Mouse (Mus musculus) cerebellum, postnatal 14 days (tissue): ENCODE data around the gene Gm4756.
A peak's percentile ranks its signal among the peaks of the same experiment; 100 is the strongest.
"Not testable (repeated sequence)": the region's sequence is repeated elsewhere in the genome, so short reads cannot be mapped to it uniquely, and the experiment has no call there.

Source experiments
- DNase-seq, 2 experiments: peaks; one replicate each; pipeline ENCODE4 v3.0.0; 2021; ENCODE audit warnings: mixed read lengths in 2 of 2

Gene Gm4756

DNA sequence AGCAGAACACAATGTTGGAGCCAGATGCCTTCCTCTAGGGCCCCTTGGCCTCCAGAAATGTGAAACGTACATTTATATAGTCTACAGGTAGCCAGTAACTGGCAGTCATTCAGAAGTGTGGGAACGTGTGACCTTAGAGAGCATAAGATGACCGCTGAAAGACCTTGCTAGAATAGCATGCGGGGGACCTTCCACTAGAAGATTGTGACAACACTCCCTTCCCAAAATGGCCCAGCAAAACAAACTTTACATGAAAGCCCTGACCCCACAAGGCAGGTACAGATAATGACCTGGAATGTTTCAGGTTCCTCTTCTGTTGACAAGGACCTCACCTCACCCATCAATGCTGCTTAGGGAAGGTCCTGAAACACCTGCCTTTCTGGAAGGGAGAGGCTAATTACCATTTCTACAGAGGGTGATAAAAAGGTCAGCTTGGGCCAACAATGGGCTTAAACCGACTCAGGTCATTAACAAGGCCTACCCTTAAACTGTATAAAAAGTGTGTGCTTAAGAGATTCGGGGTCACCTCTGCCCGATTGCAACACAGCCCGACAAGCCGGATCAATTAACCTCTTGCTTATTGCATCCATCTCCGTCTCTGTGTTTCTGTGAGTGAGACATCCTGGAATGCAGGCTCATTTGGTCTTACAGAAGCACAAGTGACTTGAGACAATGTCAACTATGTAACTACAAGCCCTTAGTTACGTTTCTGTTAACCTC, at the start of gene Gm4756:
Gm4756 (minus strand) TSS at position 51 of the 720 bp plus-strand sequence.
- DNase-seq, result no peak

DNA sequence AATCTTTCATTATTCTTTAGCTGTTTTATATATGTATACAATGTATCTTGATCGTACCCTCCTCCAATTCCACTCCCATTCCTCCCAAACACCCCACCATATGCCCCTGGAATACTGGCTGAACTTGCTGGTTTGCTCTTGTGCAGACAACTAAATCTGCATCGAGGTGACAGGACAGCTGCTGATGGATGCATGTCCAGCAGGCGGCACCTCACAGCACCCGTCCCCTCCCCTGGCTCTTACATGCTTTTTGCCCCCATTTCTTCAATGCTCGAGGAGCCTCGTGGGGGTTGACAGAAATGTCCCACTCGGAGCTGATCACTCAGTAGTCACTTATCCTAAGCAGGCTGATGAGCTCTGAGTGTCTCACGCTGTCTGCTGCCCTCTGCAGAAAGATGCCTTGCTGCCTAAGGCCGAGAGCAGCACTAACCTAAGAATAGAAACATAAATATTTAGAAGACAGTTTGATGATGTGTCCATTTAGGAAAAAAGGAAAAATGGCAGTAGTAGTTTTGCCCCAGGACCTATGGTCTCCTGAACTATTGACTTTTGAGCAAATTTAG, 45.5 kb upstream of the Gm4756 start:
- peak; percentile 18 to 28 for DNase-seq

DNA sequence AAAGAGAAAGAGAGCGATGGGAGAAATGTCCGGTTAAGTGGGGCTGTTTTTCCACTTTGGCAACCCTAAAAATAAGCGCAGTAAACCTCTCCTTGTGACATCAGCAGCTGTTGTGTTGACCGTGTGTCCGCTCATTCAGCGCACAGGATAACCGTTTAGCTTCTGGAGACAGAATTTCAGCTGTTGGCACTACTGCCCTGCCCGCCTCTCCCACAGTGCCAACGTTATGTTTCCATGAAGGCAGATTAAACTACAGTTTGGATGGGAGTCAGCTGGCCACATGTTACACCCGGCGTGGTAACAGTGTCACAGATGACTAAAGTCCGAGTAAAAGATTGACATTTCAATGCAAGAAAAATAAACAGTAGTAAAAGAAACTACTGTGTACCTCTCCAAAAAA, 45.0 kb upstream of the Gm4756 start:
- DNase-seq, result peak; percentile 20 to 30

DNA sequence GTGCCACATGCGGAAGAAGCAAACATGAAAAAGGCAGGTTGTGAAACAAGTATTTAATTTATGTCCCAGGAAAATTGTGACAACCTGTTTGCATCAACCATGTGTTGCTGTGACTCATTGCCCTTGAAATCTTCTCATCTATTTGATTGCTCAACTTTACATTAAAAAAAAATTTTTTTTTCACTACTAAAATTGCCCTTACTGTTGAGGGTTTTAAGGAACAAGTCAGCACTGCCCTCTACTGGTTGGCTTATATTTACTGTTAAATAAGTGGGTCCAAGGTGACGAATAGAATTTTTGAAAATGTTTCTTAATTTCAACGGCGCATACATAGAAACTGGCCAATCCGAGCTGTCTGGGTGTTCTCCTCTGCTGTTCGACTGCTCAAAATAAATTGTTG, 44.4 kb upstream of the Gm4756 start:
- peak; percentile 63 to 65 for DNase-seq

DNA sequence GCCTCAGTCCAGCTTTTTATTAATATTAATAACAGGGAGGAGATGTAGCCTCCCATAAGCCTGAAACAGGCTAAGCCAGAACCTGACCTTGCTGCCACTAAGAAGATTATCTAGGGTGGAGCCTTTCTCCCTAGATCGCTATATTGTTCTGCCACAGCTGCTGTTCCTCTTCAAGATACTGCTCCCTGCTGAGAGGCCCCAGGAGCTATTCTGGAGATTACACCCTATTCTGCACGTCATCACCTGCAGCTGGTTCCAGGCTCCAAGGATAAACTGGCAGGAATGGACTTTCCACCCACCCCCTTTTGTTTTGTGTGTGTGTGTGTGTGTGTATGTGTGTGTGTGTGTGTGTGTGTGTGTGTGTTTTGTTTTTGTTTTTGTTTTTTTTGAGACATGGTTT, 38.8 kb upstream of the Gm4756 start:
- DNase-seq, result not testable (repeated sequence)

DNA sequence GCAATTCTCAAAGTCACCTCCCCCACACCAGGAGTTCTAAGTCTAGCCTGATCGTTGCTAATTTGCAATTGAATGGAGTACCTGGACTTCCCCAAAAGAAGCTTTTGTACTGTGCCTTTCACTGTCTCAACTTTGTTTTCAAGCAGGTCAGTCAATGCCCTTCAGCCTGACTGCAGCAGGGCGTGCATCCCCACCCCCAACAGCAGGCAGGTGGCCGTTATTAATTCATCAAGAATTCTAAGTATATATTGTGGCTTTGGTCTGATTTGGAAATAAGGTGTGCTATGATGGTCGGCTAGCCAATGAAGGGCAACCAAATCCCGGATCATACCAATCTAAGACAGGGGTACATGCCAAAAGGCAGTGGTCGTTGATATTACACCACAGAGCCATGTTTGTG, 38.3 kb upstream of the Gm4756 start:
- not testable (repeated sequence) for DNase-seq

DNA sequence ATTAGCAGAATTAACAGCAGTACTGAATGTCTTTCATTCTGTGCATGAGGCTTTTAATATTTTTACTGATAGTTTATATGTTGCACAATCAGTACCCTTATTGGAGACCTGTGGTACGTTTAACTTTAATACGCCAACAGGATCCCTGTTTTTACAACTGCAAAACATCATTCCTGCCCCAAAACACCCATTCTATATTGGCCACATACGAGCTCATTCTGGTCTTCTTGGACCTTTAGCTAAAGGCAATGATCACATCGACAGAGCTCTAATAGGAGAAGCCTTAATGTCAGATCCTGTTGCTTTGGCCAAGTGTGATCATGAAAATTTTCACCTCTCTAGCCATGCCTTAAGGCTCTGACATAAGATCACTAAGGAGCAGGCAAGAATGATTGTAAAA, 37.1 kb upstream of the Gm4756 start:
- not testable (repeated sequence) for DNase-seq

DNA sequence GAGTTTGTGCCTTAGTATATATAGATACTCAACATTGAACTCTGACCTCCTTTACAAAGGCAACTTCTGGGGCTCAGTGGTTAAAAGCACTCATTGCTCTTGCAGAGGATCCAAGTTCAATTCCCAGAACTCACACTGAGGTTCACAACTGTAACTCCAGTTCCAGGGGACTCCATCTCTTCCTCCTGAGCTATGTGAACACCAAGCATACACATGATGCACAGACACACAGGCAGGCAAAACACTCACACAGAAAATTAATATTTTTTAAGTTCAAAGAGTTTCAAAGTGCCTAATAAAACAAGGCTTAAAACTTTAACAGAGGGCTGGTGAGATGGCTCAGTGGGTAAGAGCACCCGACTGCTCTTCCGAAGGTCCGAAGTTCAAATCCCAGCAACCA, 34.2 kb upstream of the Gm4756 start:
- no peak for DNase-seq

DNA sequence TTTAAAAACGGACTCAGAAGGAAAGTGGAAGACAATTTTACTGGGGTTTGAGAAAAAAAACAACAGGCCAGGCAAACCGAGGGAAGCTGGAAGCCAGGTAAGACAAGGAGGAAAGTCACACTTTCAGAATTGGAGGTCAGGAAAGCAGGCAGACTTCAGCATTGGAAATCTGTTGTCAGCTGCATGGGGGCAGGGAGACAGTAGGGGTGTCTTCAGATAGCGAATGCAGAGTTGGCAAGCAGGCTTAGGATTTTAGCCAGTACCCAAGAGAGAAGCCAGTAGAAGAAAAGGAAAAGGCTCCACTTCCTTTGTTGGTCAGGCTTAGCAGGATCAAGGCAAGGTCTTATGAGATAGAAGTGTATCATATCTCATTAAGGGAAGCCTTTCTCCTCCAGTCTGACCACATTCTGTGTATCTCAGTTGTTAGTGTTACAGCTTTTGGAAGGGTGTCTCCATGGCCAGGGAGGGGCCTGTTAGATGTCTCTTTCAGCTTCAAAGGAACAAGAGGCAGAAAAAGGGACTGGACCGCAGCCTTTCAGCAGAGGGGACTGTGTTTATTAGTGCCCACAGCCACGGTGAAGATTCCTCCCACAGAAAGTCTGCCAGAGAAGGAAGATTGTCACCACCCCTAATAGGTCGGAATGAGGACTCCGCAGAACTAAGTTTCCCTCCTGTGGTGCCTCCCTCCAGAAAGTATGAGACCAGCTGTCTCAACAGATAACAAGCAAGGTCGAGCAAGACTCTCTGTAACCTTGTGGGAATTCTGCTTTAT, 33.2 kb upstream of the Gm4756 start:
- DNase-seq, result peak; percentile 26 to 31

DNA sequence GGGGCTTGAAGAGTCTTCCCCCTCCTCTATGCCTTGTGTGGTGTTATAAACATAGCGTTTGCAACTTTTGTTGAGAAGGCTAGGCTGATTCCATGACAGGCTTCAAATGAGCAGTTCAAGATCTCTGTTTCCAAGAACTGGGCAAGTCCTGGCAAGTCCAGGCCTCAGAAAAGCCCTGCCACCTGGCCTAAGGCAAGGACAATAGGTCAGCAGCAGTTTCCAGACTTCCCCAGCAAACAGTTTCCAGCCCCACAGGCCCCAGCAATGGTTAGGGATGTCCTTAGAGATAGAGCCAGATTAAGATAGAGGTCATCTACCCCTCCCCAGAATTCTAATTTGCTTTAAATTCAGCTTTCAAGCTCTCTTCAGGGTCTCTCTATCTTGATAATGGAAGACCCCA, 32.5 kb upstream of the Gm4756 start:
- no peak for DNase-seq

DNA sequence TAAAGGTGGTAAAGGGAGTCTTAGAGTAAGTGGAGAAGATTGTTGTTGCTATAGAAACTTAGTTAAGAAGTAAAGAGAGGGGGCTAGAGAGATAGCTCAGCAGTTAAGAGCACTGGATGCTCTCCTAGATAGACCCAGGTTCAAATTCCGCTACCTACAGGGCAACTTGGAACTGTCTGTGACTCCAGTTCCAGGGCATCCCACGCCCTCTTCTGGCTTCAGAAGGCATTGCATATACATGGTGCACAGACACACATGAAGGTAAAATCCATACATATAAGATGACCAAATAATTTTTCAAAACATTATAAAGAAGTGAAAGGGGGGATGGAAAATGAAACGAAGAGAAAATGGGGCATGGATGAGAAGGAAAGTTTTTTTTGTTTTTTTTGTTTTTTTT, 30.2 kb upstream of the Gm4756 start:
- DNase-seq, result no peak

DNA sequence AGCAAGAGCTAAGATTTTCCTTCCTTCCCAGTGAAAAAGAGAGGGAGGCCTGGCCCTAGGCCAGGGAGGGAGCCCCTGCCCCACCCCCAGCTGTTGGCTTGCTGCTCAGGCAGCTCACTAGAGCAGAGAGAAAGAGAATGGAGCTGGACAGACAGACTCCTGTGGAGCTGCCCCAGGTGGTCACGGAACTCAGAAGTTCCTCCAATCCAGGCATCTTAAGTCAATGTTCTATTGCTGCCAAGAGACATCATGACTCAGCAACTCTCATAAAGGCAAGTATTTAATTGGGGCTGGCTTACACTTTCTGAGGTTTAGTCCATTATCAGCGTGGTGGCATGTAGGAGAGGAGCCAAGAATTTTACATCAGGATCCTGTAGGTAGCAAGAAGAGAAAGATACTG, 25.4 kb upstream of the Gm4756 start:
- peak; percentile 19 to 31 for DNase-seq

DNA sequence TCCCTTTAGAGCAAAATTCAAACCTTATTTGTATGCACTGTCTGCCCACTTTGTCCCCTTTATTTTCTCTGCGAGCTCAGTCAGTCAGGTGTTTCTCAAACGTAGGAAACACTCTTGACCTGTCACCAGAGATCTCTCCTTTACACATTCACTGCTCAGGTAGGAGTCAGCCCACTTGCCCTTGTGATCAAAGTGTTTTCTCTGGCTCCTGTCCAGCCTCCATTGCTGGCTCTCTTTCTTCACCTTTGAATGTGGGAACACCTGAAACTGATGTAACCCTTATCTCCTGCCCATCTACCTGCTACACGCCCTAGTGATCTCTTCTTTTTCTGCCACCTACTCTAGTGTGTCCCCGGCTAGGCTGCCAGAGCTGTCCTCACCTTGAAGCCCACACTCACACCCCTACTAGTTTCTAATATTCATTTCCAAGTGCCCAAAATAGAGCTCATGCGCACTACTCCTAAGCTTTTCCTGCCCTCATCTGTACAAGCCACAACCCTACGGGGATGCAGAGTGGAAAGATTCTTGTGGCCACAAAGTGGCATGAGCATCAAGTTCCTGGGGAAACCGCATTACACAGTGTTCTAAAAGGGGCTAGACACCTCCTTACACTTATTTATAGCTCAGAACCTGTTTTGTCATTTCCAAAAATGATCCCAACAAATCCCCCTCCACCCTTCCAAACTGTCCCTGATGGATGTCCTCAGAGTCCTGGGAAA, 24.8 kb upstream of the Gm4756 start:
- no peak for DNase-seq

DNA sequence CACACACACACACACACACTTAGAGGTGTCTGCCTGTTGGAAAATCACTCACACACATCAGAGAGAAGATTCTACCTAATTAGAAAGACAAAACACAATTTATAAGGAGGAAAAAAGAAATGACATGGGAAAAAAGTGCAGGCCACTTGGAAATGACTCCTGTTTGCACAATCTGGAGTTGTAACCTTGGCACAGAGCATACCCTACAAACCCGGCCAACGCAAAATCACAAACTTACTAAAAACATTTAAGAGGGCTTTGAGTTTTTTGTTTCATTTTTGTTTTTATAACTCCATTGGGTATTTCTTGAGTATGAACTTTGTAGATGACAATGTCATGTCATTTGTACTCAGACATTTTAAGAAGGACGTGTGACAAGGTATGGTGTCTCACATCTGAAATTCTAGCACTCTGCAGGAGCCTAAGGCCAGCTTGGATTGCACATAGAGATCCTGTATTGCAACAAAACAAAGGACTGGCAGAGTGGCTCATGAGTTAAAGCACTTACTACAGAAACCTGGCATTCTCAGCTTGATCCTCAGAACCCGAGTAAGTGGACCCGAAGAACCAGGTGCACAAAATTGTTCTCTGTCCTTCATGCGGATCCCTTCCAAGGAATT, 22.2 kb upstream of the Gm4756 start:
- no peak for DNase-seq

DNA sequence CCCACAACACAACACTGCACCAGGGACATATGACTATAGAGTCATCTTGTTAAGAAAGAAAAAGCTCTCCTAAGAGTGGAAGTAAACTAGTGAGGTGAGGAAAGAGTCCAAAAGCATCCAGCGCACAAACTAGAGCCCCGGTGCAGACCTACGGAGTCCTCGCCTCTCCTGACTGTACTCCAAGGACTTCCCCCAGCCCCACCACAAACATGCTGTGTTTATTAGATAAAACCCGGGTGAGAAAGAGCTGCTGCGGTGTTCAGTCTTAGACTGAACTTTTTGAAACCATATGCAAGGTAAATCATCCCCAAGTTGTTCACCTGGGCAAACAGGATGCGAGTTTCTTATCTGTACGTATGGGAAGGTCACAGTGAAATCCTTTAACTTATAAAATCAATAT, 21.5 kb upstream of the Gm4756 start:
- DNase-seq, result no peak

DNA sequence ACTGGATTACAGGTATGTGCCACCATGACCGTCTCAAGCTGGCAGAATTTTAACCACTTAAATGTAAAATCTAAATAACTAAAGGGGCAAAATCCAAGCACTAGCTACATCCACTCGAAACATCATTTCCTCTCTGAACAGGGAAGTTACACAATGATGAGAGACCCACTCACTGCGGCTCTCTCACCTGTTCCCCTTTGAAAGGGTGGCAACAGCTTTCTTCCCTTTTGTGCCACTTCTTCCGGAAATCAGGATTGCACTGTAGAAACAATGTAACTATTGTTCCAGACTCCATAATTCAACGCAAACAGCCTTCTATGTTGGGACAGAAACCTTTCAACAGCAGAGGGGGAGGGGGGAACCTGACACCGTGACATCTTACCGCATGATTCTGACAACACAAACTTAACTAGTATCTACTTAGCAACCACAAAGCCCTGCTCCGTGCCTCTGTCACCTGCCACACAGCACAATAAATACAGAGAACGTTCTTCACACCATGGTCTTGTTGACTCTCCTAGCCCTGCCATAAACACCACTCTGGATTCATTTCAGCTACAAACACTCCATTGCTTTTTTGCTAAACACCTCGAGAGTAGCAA, 18.5 kb upstream of the Gm4756 start:
- no peak for DNase-seq

DNA sequence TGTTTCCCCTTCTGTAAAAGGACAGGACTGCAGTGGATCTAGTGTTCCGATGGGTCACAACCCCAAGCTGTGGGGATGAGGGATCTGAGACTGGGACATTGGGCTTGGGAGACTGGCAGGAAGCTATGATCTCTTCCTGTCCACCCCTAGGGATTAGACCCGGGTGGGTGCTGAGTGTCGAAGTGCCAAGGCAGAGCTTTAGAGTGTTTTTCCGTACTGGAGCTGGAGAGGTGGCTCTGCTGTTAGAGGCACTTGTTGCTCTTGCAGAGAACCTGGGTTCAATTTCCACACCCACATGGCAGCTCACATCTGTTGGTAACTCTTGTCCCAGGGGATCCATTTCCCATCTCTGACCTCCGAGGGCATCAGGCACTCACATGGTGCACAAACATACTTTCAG, 16.6 kb upstream of the Gm4756 start:
- DNase-seq, result no peak

DNA sequence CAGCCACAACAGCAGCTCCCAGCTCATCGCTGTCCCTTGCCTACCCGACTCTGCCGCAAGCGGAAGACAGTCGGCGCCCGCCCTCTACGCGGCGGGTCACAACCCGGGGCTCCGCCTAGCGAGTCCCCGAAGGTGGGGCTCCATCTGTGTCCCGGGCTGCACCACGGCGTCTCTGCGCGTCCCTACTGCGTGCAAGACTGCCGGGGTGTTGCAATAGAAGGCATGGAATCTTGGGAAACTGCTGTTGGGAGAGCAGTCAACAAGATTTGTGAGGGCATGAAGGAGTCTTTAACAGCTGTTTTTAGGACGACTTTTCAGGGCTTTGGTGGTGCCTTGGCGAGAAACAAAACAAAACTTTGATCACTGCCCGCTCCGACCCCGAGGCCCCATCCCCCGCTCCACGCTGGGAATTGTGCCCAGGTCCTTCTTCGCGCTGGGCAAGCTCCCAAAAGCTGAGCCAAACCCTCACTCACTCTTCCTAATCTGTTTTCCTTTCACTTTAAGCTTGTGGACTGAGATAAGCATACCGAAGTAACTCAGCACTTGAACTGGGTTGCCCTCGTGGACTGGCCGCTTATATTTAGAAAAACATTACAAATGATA, 15.4 kb upstream of the Gm4756 start, which contains the start of gene Dhrs7:
Dhrs7 (minus strand) TSS at position 175 of the 603 bp plus-strand sequence.
- DNase-seq, result peak; percentile 86 to 87

DNA sequence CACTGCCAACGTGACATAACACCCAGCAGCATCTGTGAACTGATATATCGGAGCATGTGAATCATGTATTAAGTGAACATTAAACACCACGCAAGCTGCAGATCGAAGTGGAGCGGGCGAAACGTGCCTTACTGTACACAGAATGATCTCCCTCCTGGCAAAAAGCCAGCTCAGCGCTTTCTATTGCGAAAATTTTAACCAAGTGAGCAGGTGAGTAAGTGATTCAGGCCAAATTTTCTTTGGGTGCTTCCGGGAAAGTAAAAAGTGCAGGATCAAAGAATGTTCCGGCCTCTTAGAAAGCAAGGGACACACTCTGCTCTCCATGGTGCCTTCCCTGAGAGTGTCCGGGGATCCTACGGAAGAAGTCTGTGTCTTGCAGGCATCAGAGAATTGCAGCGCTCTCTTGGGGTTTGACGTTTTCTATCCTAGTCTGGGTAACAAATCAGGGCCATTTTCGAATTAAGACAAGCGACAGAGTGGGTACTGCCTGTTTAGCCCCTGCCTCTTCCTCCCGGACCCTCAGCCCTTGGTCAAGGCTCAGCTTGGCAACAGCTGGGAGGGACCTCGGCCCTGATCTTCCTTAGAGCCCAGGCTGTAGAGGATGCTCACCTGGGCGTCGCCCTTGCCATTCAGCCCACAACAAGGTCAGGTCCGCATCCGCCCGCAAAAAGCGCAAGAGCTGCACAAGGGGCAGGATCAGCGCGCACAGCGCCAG, 14.7 kb upstream of the Gm4756 start:
- DNase-seq, result peak; percentile 65 to 73

DNA sequence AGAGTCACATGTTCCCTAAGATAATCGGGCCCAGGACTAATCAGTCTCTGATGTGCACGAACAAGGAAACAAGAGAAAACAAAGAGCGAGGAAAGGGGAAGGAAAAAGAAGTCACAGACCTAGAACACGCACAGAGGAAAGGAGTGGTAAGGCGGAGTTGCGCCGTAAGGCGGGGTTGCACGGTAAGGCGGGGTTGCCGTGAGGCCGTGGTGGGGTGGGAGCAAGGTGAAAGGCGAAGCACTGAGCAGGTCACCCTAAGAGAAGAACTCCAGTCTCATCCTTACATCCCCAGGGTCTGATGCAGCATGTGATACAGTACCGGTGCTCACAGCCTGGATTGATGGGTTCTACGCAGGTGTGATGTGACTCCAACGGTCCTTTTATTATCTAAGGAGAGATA, 6.3 kb upstream of the Gm4756 start:
- no peak for DNase-seq

DNA sequence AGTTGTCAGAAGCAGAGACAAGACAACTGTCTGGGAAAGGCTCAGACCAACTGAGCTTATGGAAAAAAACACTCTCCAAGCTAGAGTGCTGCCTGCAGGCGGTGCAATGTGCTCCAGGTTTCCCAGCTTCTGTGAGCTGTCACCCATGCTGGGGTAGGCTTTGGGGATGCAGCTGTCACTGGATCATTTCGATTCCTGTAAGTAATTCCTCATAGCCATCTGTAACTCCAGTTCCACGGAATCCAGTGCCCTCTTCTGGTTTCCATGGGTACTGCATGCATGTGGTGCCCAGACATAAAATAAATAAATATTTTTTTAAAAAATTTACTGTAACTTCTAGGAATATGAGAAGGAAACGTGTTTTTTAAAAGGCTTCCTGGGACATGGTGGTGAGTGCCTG, 5.2 kb upstream of the Gm4756 start:
- DNase-seq, result peak; percentile 82 to 90
